Mouse (Mus musculus): ENCODE data around the gene Ccl22. TPM values are rescaled to one million over a fixed set of nuclear protein-coding genes. Genes with fewer than 3 reads are reported as not detected.
A peak's percentile ranks its signal among the peaks of the same experiment; 100 is the strongest.

Gene Ccl22
- total RNA-seq (2021) = not detected in 2 replicates
- long read RNA-seq = 0 reads

DNA sequence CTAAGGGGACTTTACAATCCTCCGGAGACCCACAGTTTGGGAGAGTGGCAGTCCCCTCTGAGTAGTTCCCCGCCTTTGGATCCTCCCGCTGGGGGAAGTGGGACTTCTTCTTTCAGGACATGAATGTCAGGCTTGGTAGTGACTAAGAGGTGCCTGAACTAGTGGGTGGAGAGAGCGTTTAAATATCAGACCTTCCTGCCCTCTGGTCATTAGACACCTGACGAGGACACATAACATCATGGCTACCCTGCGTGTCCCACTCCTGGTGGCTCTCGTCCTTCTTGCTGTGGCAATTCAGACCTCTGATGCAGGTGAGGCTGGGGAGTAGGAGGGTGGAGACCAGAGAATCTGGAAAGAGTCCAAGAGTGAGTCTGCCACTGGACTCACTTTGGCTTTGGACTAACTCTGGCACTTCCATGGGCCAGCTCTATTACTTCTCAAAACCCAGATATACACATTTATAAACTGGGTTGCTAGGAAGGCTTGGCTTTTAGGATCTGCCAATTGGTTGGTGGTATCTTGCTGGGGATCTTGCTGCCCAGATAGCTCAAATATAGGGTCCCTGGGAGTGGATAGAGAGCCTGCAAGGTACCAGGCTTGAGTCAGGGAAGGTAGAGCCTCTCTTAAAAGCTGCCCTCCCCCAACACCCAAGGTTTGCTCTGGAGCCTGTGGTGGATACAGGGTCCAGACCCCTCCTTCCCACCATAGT lies at the start of gene Ccl22:
Gene Ccl22 (plus strand): TSS at position 115 of the 709 bp plus-strand sequence.
- no peak for DNase-seq

DNA sequence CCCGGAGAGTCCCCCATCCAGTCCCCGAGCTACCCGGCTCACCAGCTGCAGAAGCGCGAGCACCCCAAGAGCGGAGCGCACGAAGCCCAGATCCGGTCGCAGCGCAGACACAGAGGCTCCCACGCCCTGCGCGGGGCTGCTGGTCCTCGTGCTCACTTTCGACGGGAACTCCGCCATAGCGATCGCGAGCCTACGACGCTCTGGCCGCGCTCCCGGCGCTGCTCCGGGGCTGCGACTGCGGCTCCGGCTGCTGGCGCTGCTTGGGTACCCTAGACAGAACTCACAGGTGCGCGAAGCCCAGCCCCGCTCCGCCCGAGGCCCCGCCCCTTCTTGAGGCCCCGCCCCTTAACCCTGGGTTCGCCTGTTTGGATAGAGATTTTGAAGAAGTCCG lies 49.4 kb upstream of the Ccl22 start, which contains the start of gene Pllp:
Gene Pllp (minus strand): TSS at position 285 of the 391 bp plus-strand sequence.
- peak; percentile 33 for DNase-seq

DNA sequence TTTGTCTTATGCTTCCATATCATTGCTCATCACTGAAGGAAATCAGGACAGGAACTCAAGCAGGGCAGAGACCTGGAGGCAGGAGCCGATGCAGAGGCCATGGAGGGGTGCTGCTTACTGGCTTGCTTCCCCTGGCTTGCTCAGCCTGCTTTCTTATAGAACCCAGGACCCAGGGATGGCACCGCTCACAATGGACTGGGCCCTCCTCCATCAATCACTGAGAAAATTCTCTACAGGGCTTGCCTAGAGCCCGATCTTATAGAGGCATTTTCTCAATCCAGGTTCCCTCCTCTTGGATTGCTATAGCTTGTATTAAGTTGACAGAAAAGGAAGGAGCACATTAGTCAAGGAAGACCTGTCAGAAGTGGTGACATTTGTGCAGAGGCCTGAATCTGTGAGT lies 48.8 kb upstream of the Ccl22 start:
- no peak for DNase-seq

DNA sequence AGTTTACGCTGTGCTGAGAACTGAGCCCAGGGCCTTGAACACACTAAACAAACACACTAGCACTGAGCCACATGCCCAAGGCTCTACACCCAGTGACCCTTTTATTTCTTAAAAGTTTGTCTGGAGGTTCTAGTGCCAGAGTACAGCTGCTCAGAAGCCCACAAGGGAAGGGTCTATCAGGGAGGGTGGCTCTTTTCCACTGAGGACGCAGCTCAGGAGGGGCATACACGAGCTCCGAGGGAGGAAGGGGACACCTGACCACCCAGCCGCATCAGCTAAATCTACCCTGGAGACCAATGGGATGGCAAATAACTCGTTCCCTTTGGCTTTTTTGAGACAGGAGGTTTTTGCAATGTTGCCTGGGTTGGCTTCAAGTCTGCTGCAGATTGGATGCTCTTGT lies 47.4 kb upstream of the Ccl22 start:
- DNase-seq = no peak

DNA sequence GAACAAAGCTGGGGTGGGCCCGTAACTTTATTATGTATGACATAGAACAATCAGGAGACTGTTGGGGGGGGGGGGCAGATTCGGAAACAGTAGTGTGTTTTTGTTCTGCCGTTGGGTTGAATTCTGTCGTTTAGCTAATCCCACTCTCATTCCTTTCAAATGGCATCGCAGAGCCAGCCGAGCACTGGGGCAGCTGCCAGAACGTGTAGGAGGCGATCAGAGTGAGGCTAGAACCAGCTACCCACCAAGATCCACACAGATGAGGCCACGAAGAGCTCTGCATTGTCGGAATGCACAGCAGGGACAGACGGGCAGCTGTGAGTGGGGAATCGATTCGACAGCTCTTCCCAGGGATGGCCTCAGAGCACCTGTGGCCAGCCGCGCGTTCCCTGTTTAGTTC lies 46.0 kb upstream of the Ccl22 start:
- DNase-seq = no peak

DNA sequence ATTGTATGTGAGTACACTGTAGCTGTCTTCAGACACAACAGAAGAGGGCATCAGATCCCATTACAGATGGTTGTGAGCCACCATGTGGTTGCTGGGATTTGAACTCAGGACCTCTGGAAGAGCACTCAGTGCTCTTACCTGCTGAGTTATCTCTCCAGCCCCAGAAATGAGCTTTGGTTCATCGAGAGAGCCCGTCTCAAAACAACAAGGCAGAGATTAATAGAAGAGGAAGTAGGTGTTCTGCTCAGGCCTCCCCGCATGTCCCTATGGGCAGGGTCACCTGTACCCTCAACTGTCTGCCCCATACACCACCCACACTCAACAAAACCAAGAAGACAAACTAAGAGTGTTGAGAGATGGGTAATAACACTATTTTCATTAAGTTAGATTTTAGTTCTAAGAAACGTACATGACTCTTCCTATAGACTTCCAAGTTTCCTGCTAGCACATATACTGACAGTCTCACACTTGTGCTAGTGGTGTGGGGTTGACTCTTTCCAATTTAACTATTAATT lies 44.9 kb upstream of the Ccl22 start:
- no peak for DNase-seq

DNA sequence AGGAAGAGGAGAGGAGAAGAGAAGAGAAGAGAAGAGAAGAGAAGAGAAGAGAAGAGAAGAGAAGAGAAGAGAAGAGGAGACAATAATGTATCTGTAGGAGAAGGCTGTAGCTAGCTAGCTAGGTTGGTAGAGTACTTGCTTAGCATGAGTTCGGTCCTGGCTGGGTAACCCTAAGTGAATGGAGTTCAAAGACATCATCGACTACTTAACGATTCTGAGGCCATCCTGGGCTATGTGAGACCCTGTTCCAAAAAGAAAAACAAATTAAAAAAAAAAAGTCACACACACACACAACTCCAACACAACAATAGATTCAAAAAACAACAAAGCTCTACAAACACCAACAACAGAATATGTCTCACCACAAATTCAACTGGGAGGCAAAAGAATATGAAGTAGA lies 43.2 kb upstream of the Ccl22 start:
- DNase-seq = no peak

DNA sequence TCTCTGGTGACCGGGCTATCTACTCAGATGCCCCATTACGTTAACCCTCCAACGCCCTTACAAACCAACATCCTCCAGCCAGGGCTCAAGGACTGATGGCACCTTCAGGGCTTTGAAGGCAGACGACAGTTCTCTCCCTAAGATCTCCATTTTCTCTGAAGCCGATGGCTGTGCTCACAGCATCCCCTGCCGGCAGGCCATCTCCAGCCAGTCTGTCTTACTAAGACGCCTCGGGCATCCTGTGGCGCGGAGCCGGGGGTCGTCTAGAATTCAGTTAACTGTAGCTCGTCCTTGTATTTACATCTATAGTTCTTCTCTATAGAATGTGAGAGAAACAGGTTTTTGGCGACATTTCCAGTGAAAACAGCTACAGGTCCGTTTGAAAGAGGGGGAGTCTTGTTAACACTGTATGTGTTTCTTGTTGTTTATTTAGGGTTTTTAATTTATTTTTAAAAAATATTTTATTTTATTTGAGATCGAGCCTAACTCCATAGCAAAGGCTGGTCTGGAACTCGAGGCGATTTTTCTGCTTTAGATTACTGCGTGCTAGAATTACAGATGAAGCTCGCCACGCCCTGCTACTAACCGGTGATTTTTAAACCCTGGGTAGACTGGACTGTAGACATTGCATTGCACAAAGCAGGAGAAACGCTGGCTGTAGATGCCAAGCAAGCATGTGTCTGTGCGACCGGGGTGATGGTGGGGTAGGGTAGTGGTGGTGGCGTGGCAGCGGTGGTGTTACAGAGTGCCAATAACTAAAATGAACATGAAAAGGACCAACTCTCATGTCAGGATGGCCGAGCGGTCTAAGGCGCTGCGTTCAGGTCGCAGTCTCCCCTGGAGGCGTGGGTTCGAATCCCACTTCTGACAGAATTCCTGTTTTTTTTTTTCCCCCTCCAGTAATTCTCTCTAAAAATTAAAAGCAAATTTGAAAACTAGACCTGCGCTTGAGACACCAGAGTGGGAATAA lies 42.3 kb upstream of the Ccl22 start:
- peak; percentile 80 for DNase-seq

DNA sequence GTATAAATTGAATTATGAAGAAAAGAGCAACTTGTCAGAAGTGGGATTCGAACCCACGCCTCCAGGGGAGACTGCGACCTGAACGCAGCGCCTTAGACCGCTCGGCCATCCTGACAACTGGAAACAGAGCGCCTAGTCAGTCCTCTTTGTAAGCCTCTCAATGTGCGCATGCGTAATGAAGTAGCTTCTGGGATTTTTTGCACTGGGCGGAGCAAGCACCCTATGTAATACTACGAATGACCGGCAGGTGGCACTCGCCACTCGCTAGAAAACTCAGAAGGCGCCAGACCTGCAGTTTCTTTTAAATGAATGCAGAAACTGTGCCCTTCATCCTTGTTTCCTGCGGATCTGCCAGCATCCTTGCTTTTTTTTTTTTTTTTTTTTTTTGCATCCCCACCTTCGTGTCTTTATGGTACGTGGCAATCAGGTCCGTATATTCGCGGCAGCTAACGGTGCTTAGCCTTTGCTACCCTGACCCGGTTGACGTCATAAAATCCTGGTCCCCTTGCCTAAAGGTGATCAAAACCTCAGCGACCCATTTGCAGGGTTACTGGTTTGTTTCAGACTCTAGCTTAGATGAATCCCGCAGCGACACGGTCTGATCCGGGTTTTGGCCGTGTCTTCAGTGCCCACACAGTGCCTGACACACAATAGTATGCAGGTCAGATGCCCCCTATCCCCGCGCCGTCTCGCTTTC lies 41.3 kb upstream of the Ccl22 start:
- peak; percentile 95 for DNase-seq

DNA sequence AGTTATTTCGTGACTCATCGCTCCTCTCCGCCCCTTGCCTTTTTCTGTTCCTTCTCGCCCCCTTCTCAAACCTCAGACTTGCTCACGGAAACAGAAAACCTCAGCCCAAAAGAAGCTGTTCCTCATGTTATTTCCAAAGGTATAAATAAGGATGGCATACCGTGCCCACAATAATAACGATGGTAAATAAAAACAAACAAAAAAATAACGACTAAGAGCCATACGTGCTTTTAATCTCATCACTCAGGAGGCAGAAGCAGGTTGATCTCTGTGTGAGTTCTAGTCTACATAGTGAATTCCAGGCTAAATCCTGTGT lies 40.8 kb upstream of the Ccl22 start:
- no peak for DNase-seq

DNA sequence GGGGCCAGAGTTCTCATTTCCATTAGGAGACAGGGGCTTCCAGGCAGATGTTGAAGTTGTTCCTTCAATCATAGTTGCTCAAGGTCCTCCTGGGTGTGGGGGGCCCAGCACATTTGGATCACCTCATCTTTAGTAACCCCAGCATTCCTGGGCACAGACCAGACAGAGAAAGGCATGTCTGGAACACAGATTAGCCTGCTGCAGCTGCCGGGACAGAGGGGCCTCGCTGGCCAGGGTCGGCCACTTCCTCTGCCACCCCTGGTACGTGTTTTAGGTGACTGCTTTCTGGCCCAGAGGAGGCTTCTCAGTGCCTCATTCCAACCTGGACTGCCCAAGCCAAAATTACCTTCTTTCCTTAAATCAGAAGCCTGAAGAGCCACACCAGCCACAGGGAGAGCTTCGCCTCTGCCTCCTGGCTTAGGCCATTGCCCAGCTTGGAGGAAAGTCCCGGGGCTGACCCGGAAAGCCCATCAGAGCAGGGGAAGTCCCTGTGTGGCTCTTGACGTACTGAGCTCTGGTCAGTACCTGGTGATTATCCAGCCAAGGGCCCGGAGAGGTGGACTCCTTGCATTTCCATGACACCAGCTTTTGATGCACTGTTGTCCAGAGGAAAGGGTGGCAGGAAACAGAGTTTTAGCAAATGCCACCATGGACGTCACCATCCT lies 39.7 kb upstream of the Ccl22 start:
- DNase-seq = no peak

DNA sequence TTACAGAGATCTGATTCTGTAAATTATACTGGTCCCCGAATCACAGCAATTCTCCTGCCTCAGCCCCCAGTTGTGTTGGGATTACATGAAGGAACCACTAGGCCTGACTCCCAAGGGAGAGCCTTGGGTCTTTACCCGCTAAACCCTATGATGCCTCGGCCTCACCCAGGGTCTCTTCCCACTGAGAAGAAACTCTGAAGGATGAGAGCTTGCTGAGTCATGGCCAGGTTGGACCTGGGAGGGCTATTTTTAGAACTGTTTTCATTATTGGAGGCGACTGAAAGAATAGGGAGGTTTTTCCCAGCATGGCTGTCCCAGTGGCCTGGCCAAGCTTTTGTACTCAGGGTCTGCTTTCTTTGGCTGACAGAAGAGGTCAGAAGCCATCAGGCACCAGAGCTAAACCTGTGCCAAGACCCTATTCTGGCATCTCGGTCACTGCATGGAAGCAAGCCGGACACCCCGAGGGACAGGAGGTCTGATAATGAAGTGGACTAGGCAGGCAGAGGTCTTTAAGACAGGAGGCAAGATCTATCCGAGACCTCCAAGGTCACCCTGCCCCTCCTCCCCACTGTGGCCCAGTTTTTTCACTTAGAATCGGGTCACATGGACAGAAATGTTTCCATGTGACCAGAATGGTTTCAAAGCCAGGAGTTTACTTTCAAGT lies 38.5 kb upstream of the Ccl22 start:
- peak; percentile 41 for DNase-seq

DNA sequence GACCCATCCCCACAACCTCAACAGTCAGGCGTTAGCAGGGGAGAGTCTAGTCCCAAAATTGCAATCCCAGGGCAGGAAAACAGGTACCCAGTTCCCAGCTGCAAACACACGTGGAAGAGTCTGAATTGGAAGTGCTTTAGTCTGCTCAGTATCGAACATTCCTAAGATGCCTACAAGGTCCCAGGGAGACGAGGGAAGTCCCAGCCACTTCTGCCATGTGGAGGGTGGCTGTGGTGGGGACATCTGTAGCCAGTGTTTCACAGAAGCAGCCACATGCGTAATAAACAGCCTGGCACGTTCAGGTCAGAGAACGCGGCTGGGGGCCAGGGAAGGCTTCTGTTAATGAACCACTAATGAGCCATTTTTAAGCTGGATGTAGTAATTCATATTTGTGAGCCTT lies 35.1 kb upstream of the Ccl22 start:
- DNase-seq = no peak

DNA sequence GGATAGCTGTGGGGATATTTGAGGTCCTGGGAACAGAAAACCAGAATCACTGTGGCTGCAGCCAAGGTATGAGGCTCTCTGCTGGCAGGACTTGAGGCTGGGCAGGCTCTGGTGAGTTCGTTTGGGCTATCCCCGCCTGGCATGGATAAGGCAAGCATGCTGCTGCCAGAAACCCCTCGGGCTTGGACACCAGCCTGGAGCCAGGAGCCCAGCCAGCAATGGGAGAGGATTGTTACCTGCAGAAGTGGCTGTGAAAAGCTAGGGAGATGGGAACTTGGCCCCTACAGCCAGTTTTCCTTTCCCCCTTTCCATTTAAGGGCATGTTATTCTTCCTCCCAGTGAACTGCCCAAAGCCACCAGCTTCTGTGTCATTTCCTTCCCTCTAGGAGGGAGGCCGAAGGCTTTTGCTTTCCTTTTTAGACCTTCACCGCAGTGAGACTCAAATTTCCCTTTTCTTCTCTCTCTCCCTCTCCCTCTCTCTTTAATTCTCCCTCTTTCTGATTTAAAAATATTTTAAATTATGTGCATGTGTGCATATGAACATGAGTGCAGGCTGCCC lies 34.2 kb upstream of the Ccl22 start:
- peak; percentile 21 for DNase-seq

DNA sequence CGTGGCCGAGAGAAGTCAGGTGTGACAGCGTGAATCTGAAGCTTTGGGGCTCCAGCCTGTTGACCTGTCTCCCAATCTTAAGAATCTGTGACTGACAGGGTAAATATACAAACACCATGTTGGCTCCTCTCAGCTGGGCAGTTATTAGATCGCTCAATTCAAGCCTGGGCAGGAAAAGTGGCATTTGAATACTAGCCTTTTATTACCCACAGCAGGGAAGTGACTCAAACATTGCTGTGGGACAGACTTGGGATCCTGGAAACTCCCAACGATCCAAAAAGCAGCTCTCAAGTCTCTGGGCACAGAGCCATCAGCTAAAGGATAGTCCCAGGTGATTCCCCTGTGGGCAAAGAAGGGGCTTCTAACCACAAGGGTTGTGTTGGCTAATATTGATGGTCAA lies 30.8 kb upstream of the Ccl22 start:
- no peak for DNase-seq

DNA sequence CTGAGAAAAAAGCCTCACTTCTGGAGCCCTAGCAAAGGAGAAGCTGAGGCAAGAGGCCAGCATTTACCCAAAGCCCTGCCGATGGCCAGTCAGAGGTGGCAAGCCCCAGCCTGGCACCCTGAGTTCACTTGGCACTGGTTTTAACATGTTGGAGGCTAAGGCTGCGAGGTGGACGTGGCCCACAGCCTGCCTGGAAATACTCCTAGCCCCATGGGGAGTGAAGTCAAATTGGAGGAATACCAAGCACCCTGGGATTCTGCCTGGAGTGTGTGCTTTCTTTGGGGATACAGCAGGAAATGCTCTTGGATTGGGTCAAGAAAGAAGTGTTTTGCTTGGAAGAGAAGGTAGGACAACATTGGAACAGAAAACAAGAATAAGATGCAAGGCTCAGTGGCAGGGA lies 29.5 kb upstream of the Ccl22 start:
- DNase-seq = peak; percentile 27

DNA sequence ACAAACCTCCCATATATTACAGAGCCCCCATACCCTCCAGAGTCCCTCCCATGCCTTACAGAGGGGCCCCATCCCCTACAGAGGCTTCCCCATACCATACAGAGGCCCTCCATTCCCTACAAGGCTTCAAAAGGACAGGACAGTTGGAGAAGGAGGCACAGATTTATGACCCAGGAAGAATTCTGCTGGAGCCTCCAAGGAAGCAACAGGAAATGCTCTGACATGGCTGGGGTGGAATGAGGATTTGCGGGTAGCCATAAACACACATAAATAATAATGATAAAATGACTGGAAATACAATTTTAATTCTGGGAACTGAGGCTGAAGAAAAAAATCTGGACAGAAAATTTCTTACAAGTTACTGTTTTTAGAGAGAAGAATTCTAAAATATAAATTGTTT lies 28.5 kb upstream of the Ccl22 start:
- no peak for DNase-seq

DNA sequence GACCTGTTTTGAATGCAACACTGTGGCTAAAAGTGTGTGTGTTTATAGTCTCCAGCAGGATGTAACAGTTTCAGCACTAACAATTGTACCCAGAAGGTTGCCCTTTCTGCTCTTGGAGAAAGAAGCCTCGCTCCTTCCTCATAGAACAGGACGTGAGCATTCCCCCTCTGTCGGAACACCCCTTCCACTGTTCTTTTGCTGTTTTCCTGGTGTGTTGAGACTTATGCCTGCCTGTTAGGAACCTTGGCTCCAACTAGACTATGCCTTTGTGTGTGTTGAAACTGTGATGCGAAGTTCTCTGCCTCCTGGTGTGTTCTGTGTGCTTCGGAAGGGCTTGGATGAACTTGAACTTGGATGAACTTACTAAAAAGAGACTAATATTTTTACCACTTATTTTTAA lies 19.4 kb upstream of the Ccl22 start:
- DNase-seq = no peak

DNA sequence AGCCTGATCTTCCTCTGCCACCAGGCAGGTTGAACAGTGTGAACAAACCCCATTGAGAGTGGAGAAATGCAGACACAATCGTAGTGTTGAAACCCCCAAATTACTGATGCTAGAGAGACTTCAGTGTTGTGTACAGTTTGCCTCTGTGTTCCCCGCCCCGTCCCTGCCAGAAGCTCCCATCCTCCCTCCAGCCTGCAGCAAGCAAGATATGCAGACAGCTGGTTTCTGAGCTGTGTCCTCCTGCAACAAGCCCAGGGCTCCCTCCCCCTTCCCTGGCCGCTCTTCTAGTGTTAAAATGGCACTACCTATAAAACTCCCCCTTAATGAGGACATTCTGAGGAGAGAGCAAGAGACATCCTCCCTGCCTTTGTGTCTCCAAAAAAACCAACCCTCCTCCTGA lies 16.1 kb upstream of the Ccl22 start:
- no peak for DNase-seq

DNA sequence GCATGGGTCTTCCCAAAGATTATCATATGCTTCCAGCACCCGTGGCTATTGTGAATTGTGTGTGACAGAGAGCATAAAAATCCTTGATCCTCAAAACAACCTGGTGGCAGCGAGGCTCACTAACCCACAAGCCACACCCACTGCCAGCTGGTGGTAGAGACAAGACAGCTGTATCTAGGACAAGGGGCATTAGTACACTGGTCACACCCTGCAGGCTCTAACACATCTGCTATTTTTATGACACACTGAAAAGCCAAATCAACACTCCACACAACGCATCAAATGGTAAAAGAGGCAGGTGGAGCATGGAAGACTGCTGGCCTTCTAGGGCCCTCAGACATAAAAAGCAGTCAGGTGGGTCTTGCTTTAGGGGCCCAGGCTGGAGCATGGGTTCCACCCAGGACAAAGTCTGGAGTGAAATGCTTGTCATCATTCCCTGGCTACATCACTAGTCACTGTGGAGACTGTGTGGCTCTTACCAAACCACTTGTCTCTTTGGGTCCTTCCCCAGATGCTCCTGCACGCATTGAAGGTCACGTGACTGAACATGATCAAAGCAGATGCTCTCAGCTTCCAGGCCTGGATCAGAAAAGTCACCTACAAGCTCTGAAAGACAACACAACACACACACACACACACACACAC lies 11.4 kb upstream of the Ccl22 start:
- no peak for DNase-seq
